Mouse (Mus musculus): ENCODE results near the gene Brwd1. TPM values are rescaled to one million over a fixed set of nuclear protein-coding genes. Genes with fewer than 3 reads are reported as not detected.
A peak's percentile ranks its signal among the peaks of the same experiment; 100 is the strongest.
"Not testable (repeated sequence)": the region's sequence is repeated elsewhere in the genome, so short reads cannot be mapped to it uniquely, and the experiment has no call there.

The Brwd1 gene
- polyA plus RNA-seq, 1 experiment from 2014 or later = 116 TPM

- not testable (repeated sequence) for H3K4me2 ChIP-seq (replicated peaks; ENCODE audit: low read depth, low read length); H3K9ac ChIP-seq (ENCODE audit: low read depth, low read length); H3K27me3 ChIP-seq (ENCODE audit: control insufficient read depth, insufficient read depth, low read length); H3K9me3 ChIP-seq (ENCODE audit: control insufficient read depth, low read length); H3K4me3 ChIP-seq (ENCODE audit: low read length); H3K27ac ChIP-seq (ENCODE audit: low read depth, low read length); ATAC-seq (ENCODE audit: low FRiP score, low TSS enrichment); H3K4me1 ChIP-seq (ENCODE audit: control insufficient read depth, insufficient read depth, low read length)
- H3K36me3 ChIP-seq (ENCODE audit: control insufficient read depth, insufficient read depth, low read length) = peaks cover 42% of the 10 kb centered on the region
- WGBS = no CpG with 5 or more reads among the region's 10 CpGs
These were observed 78.0 kb downstream of the Brwd1 start for GRCm38 (mm10) chr16:96004278-96004677.

- Histone ChIP-seq H3K4me3 (ENCODE audit: low read length) (no peak overlapping the region), H3K27me3 (ENCODE audit: control insufficient read depth, insufficient read depth, low read length) (no peaks in the 10 kb centered on the region), H3K27ac (ENCODE audit: low read depth, low read length) (no peak overlapping the region), H3K4me2 (replicated peaks; ENCODE audit: low read depth, low read length) (no peak overlapping the region), H3K9ac (ENCODE audit: low read depth, low read length) (no peak overlapping the region), H3K9me3 (ENCODE audit: control insufficient read depth, low read length) (no peaks in the 10 kb centered on the region), H3K36me3 (ENCODE audit: control insufficient read depth, insufficient read depth, low read length) (peaks cover 59% of the 10 kb centered on the region), H3K4me1 (ENCODE audit: control insufficient read depth, insufficient read depth, low read length) (no peaks in the 10 kb centered on the region)
- no peak for ATAC-seq (ENCODE audit: low FRiP score, low TSS enrichment)
- WGBS = 82% methylated on average over 5 of the region's 5 CpGs
These were observed 83.0 kb downstream of the Brwd1 start for GRCm38 (mm10) chr16:95999291-95999690.

- Histone ChIP-seq H3K27ac (ENCODE audit: low read depth, low read length) (no peak overlapping the region), H3K9ac (ENCODE audit: low read depth, low read length) (no peak overlapping the region), H3K27me3 (ENCODE audit: control insufficient read depth, insufficient read depth, low read length) (no peaks in the 10 kb centered on the region), H3K4me1 (ENCODE audit: control insufficient read depth, insufficient read depth, low read length) (no peaks in the 10 kb centered on the region), H3K36me3 (ENCODE audit: control insufficient read depth, insufficient read depth, low read length) (peaks cover 44% of the 10 kb centered on the region), H3K4me3 (ENCODE audit: low read length) (no peak overlapping the region), H3K9me3 (ENCODE audit: control insufficient read depth, low read length) (no peaks in the 10 kb centered on the region), H3K4me2 (replicated peaks; ENCODE audit: low read depth, low read length) (no peak overlapping the region)
- ATAC-seq (ENCODE audit: low FRiP score, low TSS enrichment) = no peak
- 84% methylated on average over 7 of the region's 7 CpGs for WGBS
These were observed 86.2 kb downstream of the Brwd1 start for GRCm38 (mm10) chr16:95996156-95996555.

GRCm38 (mm10) chr16:95994576-95994975 is 87.8 kb downstream of the Brwd1 start:
- not testable (repeated sequence) for H3K27ac ChIP-seq (ENCODE audit: low read depth, low read length)
- 95% methylated on average over 4 of the region's 4 CpGs for WGBS

GRCm38 (mm10) chr16:95992596-95992995 is 89.7 kb downstream of the Brwd1 start:
- no peaks in the 10 kb centered on the region for H3K9me3 ChIP-seq (ENCODE audit: control insufficient read depth, low read length)
- 65% methylated on average over 5 of the region's 5 CpGs for WGBS
- no peak overlapping the region for H3K4me3 ChIP-seq (ENCODE audit: low read length)
- peaks cover 23% of the 10 kb centered on the region for H3K36me3 ChIP-seq (ENCODE audit: control insufficient read depth, insufficient read depth, low read length)
- peaks cover 4% of the 10 kb centered on the region; the same call in 1 of the 2 replicates for H3K4me1 ChIP-seq (ENCODE audit: control insufficient read depth, insufficient read depth, low read length)
- H3K27ac ChIP-seq (ENCODE audit: low read depth, low read length) = no peak overlapping the region
- H3K9ac ChIP-seq (ENCODE audit: low read depth, low read length) = no peak overlapping the region
- no peak overlapping the region for H3K4me2 ChIP-seq (replicated peaks; ENCODE audit: low read depth, low read length)
- H3K27me3 ChIP-seq (ENCODE audit: control insufficient read depth, insufficient read depth, low read length) = no peaks in the 10 kb centered on the region
- ATAC-seq (ENCODE audit: low FRiP score, low TSS enrichment) = no peak

More at GRCm38 (mm10) chr16:95994576-95994975, 87.8 kb downstream of the Brwd1 start:
- ATAC-seq (ENCODE audit: low FRiP score, low TSS enrichment); H3K4me1 ChIP-seq (ENCODE audit: control insufficient read depth, insufficient read depth, low read length); H3K9me3 ChIP-seq (ENCODE audit: control insufficient read depth, low read length); H3K4me3 ChIP-seq (ENCODE audit: low read length); H3K9ac ChIP-seq (ENCODE audit: low read depth, low read length); H3K27me3 ChIP-seq (ENCODE audit: control insufficient read depth, insufficient read depth, low read length); H3K4me2 ChIP-seq (replicated peaks; ENCODE audit: low read depth, low read length): not testable (repeated sequence)
- H3K36me3 ChIP-seq (ENCODE audit: control insufficient read depth, insufficient read depth, low read length) = peaks cover 31% of the 10 kb centered on the region

- H3K27me3 ChIP-seq (ENCODE audit: control insufficient read depth, insufficient read depth, low read length) = no peaks in the 10 kb centered on the region
- H3K9me3 ChIP-seq (ENCODE audit: control insufficient read depth, low read length) = no peaks in the 10 kb centered on the region
- H3K4me3 ChIP-seq (ENCODE audit: low read length) = peak overlapping the region; percentile 70
- WGBS = 9% methylated on average over 10 of the region's 10 CpGs
- ATAC-seq (ENCODE audit: low FRiP score, low TSS enrichment) = no peak
- H3K27ac ChIP-seq (ENCODE audit: low read depth, low read length) = peak overlapping the region; percentile 76
- H3K4me2 ChIP-seq (replicated peaks; ENCODE audit: low read depth, low read length) = peak overlapping the region; percentile 49
- H3K4me1 ChIP-seq (ENCODE audit: control insufficient read depth, insufficient read depth, low read length) = peaks cover 4% of the 10 kb centered on the region; the same call in 1 of the 2 replicates
- peak overlapping the region; percentile 79 for H3K9ac ChIP-seq (ENCODE audit: low read depth, low read length)
- peaks cover 20% of the 10 kb centered on the region for H3K36me3 ChIP-seq (ENCODE audit: control insufficient read depth, insufficient read depth, low read length)
These were observed 91.0 kb downstream of the Brwd1 start for GRCm38 (mm10) chr16:95991122-95991900.

- under 1% methylated on average over 58 of the region's 62 CpGs for WGBS
- Histone ChIP-seq H3K4me3 (ENCODE audit: low read length) (peak within 1 kb of the TSS; percentile 70), H3K27me3 (ENCODE audit: control insufficient read depth, insufficient read depth, low read length) (no peaks in the 10 kb centered on the region), H3K36me3 (ENCODE audit: control insufficient read depth, insufficient read depth, low read length) (peaks cover 19% of the 10 kb centered on the region), H3K9ac (ENCODE audit: low read depth, low read length) (peak within 1 kb of the TSS; percentile 79), H3K27ac (ENCODE audit: low read depth, low read length) (peak within 1 kb of the TSS; percentile 76), H3K4me1 (ENCODE audit: control insufficient read depth, insufficient read depth, low read length) (peaks cover 4% of the 10 kb centered on the region; the same call in 1 of the 2 replicates), H3K9me3 (ENCODE audit: control insufficient read depth, low read length) (no peaks in the 10 kb centered on the region), H3K4me2 (replicated peaks; ENCODE audit: low read depth, low read length) (peak within 1 kb of the TSS; percentile 49)
- ATAC-seq (ENCODE audit: low FRiP score, low TSS enrichment) = peak; percentile 93
These were observed 91.7 kb downstream of the Brwd1 start, which contains the start of gene Psmg1 for GRCm38 (mm10) chr16:95990462-95991121. TSS of gene Psmg1 (minus strand) at chr16:95990960.

- no peak overlapping the region for H3K4me2 ChIP-seq (replicated peaks; ENCODE audit: low read depth, low read length)
- peaks cover under 1% of the 10 kb centered on the region; the same call in 1 of the 2 replicates for H3K4me1 ChIP-seq (ENCODE audit: control insufficient read depth, insufficient read depth, low read length)
- no peak for ATAC-seq (ENCODE audit: low FRiP score, low TSS enrichment)
- no peak overlapping the region for H3K27ac ChIP-seq (ENCODE audit: low read depth, low read length)
- H3K9me3 ChIP-seq (ENCODE audit: control insufficient read depth, low read length) = no peaks in the 10 kb centered on the region
- H3K27me3 ChIP-seq (ENCODE audit: control insufficient read depth, insufficient read depth, low read length) = no peaks in the 10 kb centered on the region
- no peak overlapping the region for H3K9ac ChIP-seq (ENCODE audit: low read depth, low read length)
- peaks cover 58% of the 10 kb centered on the region for H3K36me3 ChIP-seq (ENCODE audit: control insufficient read depth, insufficient read depth, low read length)
- 85% methylated on average over 5 of the region's 5 CpGs for WGBS
- no peak overlapping the region for H3K4me3 ChIP-seq (ENCODE audit: low read length)
These were observed 97.4 kb downstream of the Brwd1 start for GRCm38 (mm10) chr16:95984911-95985310.

GRCm38 (mm10) chr16:95983601-95984000 is 98.7 kb downstream of the Brwd1 start:
- no peak for ATAC-seq (ENCODE audit: low FRiP score, low TSS enrichment)
- Histone ChIP-seq H3K27me3 (ENCODE audit: control insufficient read depth, insufficient read depth, low read length) (no peaks in the 10 kb centered on the region), H3K4me3 (ENCODE audit: low read length) (no peak overlapping the region), H3K36me3 (ENCODE audit: control insufficient read depth, insufficient read depth, low read length) (peaks cover 55% of the 10 kb centered on the region), H3K9me3 (ENCODE audit: control insufficient read depth, low read length) (no peaks in the 10 kb centered on the region), H3K27ac (ENCODE audit: low read depth, low read length) (no peak overlapping the region), H3K4me1 (ENCODE audit: control insufficient read depth, insufficient read depth, low read length) (no peaks in the 10 kb centered on the region), H3K4me2 (replicated peaks; ENCODE audit: low read depth, low read length) (no peak overlapping the region), H3K9ac (ENCODE audit: low read depth, low read length) (no peak overlapping the region)
- 79% methylated on average over 7 of the region's 7 CpGs for WGBS
